8 mouse cellular contexts compared by ENCODE assay signal in the genomic region with DNA sequence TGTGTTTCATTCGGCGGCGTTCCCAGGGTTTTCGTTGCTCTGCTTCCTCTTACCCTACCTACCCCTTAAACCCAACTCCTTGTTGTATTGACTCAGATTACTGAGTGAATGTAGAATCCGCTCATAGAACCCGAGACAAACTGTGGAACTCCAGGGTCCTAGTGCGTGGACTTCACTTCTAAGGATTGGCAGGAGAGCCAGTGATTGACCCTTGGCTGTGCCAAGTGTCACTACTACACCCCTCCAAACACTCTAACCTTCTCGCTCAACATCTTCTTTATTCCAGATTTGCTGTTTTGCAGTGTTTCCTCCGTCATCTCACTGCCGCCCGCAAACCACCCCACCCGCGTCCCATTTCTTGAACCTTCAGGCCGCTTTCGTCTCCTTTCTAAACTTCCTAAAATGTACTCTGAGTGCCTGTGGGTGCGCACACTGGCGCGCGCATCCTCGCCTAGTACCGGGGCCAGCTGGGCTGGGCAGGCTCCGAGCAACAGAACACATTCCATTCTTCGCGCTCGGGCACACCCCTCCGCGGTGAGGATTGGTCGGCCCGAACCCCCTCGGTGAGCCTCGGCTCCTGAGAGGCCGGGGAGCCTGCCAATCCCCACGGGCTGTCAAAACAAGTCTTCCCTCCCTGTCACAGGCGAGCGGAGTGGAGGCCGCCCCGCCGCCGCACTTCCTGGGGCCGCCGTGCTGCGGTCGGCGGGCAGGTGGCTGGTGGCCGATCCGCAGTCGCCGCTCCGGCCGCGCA. TPM values are rescaled to one million over a fixed set of nuclear protein-coding genes. Genes with fewer than 3 reads are reported as not detected.
A peak's percentile ranks its signal among the peaks of the same experiment; 100 is the strongest.
DNase-seq lines count a peak whose midpoint lies in the region; ATAC-seq lines count a peak whose summit lies in the region.

TSS of gene Plcl1 (plus strand) at position 650 of the 751 bp plus-strand sequence.

- H3K27me3 ChIP-seq in midbrain, embryonic 11.5 days (ENCODE audit: control insufficient read depth, insufficient read depth, low read length) = peaks cover 10% of the 10 kb centered on the region

- peak within 1 kb of the TSS; percentile 71 for H3K9ac ChIP-seq in midbrain, embryonic 11.5 days (ENCODE audit: low read length)

- peak within 1 kb of the TSS; percentile 99 for H3K4me2 ChIP-seq in midbrain, embryonic 11.5 days

- 3% methylated on average over 50 of the region's 51 CpGs for WGBS in midbrain, embryonic 11.5 days

- ATAC-seq in granulocyte monocyte progenitor cell, adult 5-6 weeks (replicated peaks; ENCODE audit: poor library complexity, severe bottlenecking) = peak; percentile 96
- peak; percentile 99 for ATAC-seq in midbrain, embryonic 11.5 days (ENCODE audit: low FRiP score)

- intact Hi-C loops in left cerebral cortex, postnatal 4 days (cut with DNase I) = loop anchor here (2.0 kb wide), 3 partner anchors 333 to 469 kb away; no protein-coding TSS in a partner anchor

- H3K4me1 ChIP-seq in midbrain, embryonic 11.5 days (ENCODE audit: control insufficient read depth, insufficient read depth, low read length) = peaks cover 8% of the 10 kb centered on the region

- H3K4me3 ChIP-seq in midbrain, embryonic 11.5 days (ENCODE audit: low read depth, low read length) = peak within 1 kb of the TSS; percentile 65

- 0 out of 2 replicates have a peak within 1 kb of the TSS, but pooled peaks have one; percentile 25 for H3K27ac ChIP-seq in midbrain, embryonic 11.5 days (ENCODE audit: low read depth, low read length)

- peak; percentile 93 for DNase-seq in adrenal gland, adult 8-10 months
- DNase-seq in embryo, embryonic 11.5 days (ENCODE audit: low read depth, low spot score) = peak; percentile 83
- peak; percentile 97 for DNase-seq in kidney, adult 11 months
- peak; percentile 98 for DNase-seq in left cerebral cortex, postnatal 4 days
- peak; percentile 98 for DNase-seq in midbrain, embryonic 11.5 days (ENCODE audit: low spot score, missing footprints)
- peak; percentile 97 for DNase-seq in right cerebral cortex, postnatal 4 days
- peak; percentile 88 for DNase-seq in yolk sac, embryonic 10.5 days (ENCODE audit: low spot score)

- no peaks in the 10 kb centered on the region; the same call in 1 of the 2 replicates for H3K9me3 ChIP-seq in midbrain, embryonic 11.5 days (ENCODE audit: control insufficient read depth, low read length)

- H3K36me3 ChIP-seq in midbrain, embryonic 11.5 days (ENCODE audit: control insufficient read depth, insufficient read depth, low read length) = no peaks in the 10 kb centered on the region

RNA-seq across cellular contexts. Expression of gene Plcl1, which starts in this region (rescaled TPM):
- 1 to 10 TPM; 4.7 to 9.0 (median 6.6) TPM for total RNA-seq in adrenal gland, adult 8-10 months (2022)
- total RNA-seq in granulocyte monocyte progenitor cell, adult 5-6 weeks (2014; fragmentation: Nextera tagmentation) = 0.49 TPM in 1 of 2 replicates, not detected in the other
- 0.17 TPM in 1 of 2 replicates, not detected in the other for total RNA-seq in granulocyte monocyte progenitor cell, adult 5-6 weeks (2017)
- total RNA-seq in left cerebral cortex, postnatal 4 days (2021) = 10 to 100 TPM; 14.3 to 14.7 TPM
- 1.7 TPM in 2 replicates for polyA plus RNA-seq in midbrain, embryonic 11.5 days (2014; fragmentation: Nextera tagmentation; extraction: Ambion mirVana)

Comparison
In these comparisons a context has a peak if more than half of its experiments do, and no peak if none do; other contexts are left out.
1. Peak in every context shown above with its lines: DNase-seq, ATAC-seq, H3K4me3 ChIP-seq and H3K27ac ChIP-seq.
2. Peak in ATAC-seq in granulocyte monocyte progenitor cell, adult 5-6 weeks; RNA of the gene not detected or under 1 TPM.